Mouse (Mus musculus): ENCODE data around the gene Setd5.

- TF ChIP-seq CTCF (IDR thresholded peaks at IDR 0.05; ENCODE audit: borderline replicate concordance, insufficient read depth, low read length) (no peak), POLR2A (IDR thresholded peaks at IDR 0.05; ENCODE audit: low read depth, low read length) (no peak)
Measured at GRCm38 (mm10) chr6:113156064-113156463, 78.9 kb downstream of the Setd5 start.
